Comparison of ENCODE assay signal across 13 mouse cellular contexts in the genomic region with DNA sequence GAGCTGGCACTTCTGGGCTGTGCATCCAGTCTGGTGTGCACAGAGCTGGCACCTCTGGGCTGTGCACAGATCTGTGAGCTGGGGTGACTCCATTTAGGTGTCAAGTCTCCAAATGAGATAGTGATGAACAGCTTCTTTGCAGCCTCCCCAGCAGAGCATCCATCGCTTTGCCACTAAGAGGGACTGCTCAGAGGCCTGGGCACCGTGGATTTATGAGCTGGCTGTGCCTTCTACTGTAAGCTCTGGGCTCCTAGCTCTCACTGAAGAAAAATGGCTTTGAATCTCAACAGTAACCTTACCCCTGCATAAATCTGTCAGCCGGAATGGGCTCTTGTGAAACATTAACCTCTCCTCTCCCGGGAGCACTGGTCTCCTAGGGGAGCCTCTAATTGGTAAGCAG. TPM values are rescaled to one million over a fixed set of nuclear protein-coding genes. Genes with fewer than 3 reads are reported as not detected.
DNase-seq lines count a peak whose midpoint lies in the region; ATAC-seq lines count a peak whose summit lies in the region.
"Had no signal": no experiment of that assay in that cellular context is flagged by ENCODE, and none has a peak within 500 bp of the region (broad histone marks: within the 10 kb centered on the region; RNA-seq: fewer than 3 reads in every experiment).

No protein-coding gene starts in this region.

- H3K27ac ChIP-seq in forebrain, embryonic 13.5 days = no peak overlapping the region
- no peak overlapping the region for H3K27ac ChIP-seq in forebrain, embryonic 11.5 days (ENCODE audit: low read depth, low read length)
- peak overlapping the region; percentile 84 for H3K27ac ChIP-seq in kidney, embryonic 16.5 days (ENCODE audit: low read length)
- peak overlapping the region; percentile 57 for H3K27ac ChIP-seq in neural tube, embryonic 12.5 days
- H3K27ac ChIP-seq: heart, embryonic 15.5 days; layer of hippocampus, adult 2 months had no signal

- WGBS in forebrain, embryonic 13.5 days = 64% methylated on average over 4 of the region's 4 CpGs
- WGBS in forebrain, embryonic 11.5 days = 71% methylated on average over 4 of the region's 4 CpGs
- 6% methylated on average over 4 of the region's 4 CpGs for WGBS in kidney, embryonic 16.5 days
- 5% methylated on average over 4 of the region's 4 CpGs for WGBS in neural tube, embryonic 12.5 days

- H3K9me3 ChIP-seq in forebrain, embryonic 13.5 days (replicated peaks) = no peaks in the 10 kb centered on the region
- H3K9me3 ChIP-seq in forebrain, embryonic 11.5 days (ENCODE audit: control insufficient read depth, low read length) = no peaks in the 10 kb centered on the region
- H3K9me3 ChIP-seq in kidney, embryonic 16.5 days (ENCODE audit: low read length) = no peaks in the 10 kb centered on the region
- H3K9me3 ChIP-seq in neural tube, embryonic 12.5 days = no peaks in the 10 kb centered on the region
- H3K9me3 ChIP-seq: heart, embryonic 15.5 days had no signal

- H3K4me3 ChIP-seq in forebrain, embryonic 13.5 days = no peak overlapping the region
- H3K4me3 ChIP-seq in forebrain, embryonic 11.5 days (ENCODE audit: low read depth, low read length) = no peak overlapping the region
- no peak overlapping the region for H3K4me3 ChIP-seq in kidney, embryonic 16.5 days (ENCODE audit: low read length)
- H3K4me3 ChIP-seq in neural tube, embryonic 12.5 days = no peak overlapping the region
- H3K4me3 ChIP-seq: heart, embryonic 15.5 days; layer of hippocampus, adult 2 months had no signal

- H3K27me3 ChIP-seq in forebrain, embryonic 13.5 days = no peaks in the 10 kb centered on the region
- no peaks in the 10 kb centered on the region for H3K27me3 ChIP-seq in forebrain, embryonic 11.5 days (ENCODE audit: control insufficient read depth, insufficient read depth, low read length)
- H3K27me3 ChIP-seq in kidney, embryonic 16.5 days (ENCODE audit: insufficient read depth, low read length) = no peaks in the 10 kb centered on the region
- H3K27me3 ChIP-seq in neural tube, embryonic 12.5 days (replicated peaks) = no peaks in the 10 kb centered on the region
- H3K27me3 ChIP-seq: heart, embryonic 15.5 days had no signal

- no peak for ATAC-seq in forebrain, embryonic 13.5 days
- no peak for ATAC-seq in forebrain, embryonic 11.5 days (replicated peaks; ENCODE audit: low FRiP score)
- ATAC-seq in kidney, embryonic 16.5 days (ENCODE audit: low FRiP score, low TSS enrichment) = peak; percentile 93
- ATAC-seq in neural tube, embryonic 12.5 days (ENCODE audit: low FRiP score, low read depth) = peak; percentile 88

- peaks cover 20% of the 10 kb centered on the region for H3K36me3 ChIP-seq in forebrain, embryonic 13.5 days (ENCODE audit: poor library complexity, severe bottlenecking)
- H3K36me3 ChIP-seq in forebrain, embryonic 11.5 days (ENCODE audit: control insufficient read depth, insufficient read depth, low read length) = no peaks in the 10 kb centered on the region
- H3K36me3 ChIP-seq in kidney, embryonic 16.5 days (ENCODE audit: insufficient read depth, low read length) = 0 out of 2 replicates have a peak, but pooled peaks cover 3% of the 10 kb centered on the region
- peaks cover 8% of the 10 kb centered on the region; the same call in 1 of the 2 replicates for H3K36me3 ChIP-seq in neural tube, embryonic 12.5 days

- peak overlapping the region; percentile 6; the same call in 1 of the 2 replicates for H3K9ac ChIP-seq in forebrain, embryonic 13.5 days
- no peak overlapping the region for H3K9ac ChIP-seq in forebrain, embryonic 11.5 days (ENCODE audit: low read length)
- H3K9ac ChIP-seq in kidney, embryonic 16.5 days (replicated peaks; ENCODE audit: low read length) = peak overlapping the region; percentile 12; the same call in 1 of the 2 replicates
- H3K9ac ChIP-seq in neural tube, embryonic 12.5 days = no peak overlapping the region
- H3K9ac ChIP-seq: heart, embryonic 15.5 days; lung, embryonic 14.5 days had no signal

- H3K4me1 ChIP-seq in forebrain, embryonic 13.5 days = no peaks in the 10 kb centered on the region
- no peaks in the 10 kb centered on the region for H3K4me1 ChIP-seq in forebrain, embryonic 11.5 days (replicated peaks; ENCODE audit: control insufficient read depth, insufficient read depth, low read length)
- H3K4me1 ChIP-seq in kidney, embryonic 16.5 days (ENCODE audit: insufficient read depth, low read length) = peaks cover 18% of the 10 kb centered on the region
- H3K4me1 ChIP-seq in neural tube, embryonic 12.5 days = peaks cover 14% of the 10 kb centered on the region
- H3K4me1 ChIP-seq: heart, embryonic 15.5 days had no signal

- no peak for DNase-seq in forebrain, embryonic 11.5 days (ENCODE audit: low spot score)
- peak; percentile 78 for DNase-seq in embryo, embryonic 11 days
- no peak for DNase-seq in lung, postnatal 14 days
- no peak for DNase-seq in thymus, adult 18-20 months
- DNase-seq in thymus, postnatal 10 days (ENCODE audit: low spot score in 2 of 2) = no peak
- DNase-seq: cerebellum, adult 9-10 months; lung, embryonic 14.5 days had no signal

- no peak overlapping the region for H3K4me2 ChIP-seq in forebrain, embryonic 13.5 days
- no peak overlapping the region for H3K4me2 ChIP-seq in forebrain, embryonic 11.5 days (ENCODE audit: low read depth, low read length, severe bottlenecking)
- H3K4me2 ChIP-seq in kidney, embryonic 16.5 days (replicated peaks; ENCODE audit: low read depth, low read length) = no peak overlapping the region
- H3K4me2 ChIP-seq in neural tube, embryonic 12.5 days (replicated peaks) = 0 out of 2 replicates have a peak overlapping the region, but pooled peaks have one; percentile 18
- H3K4me2 ChIP-seq: heart, embryonic 15.5 days; lung, embryonic 14.5 days; midbrain, embryonic 11.5 days had no signal

RNA-seq across cellular contexts. Expression of gene Ndc1, which starts 13.0 kb away (rescaled TPM):
- polyA plus RNA-seq in forebrain, embryonic 13.5 days (2015; fragmentation: Nextera tagmentation; extraction: Ambion mirVana) = 23.7 and 27.6 TPM in 2 replicates
- polyA plus RNA-seq in forebrain, embryonic 11.5 days (2014; fragmentation: Nextera tagmentation; extraction: Ambion mirVana) = 53.7 and 54.5 TPM in 2 replicates
- polyA plus RNA-seq in kidney, embryonic 16.5 days (2015; fragmentation: Nextera tagmentation; extraction: Ambion mirVana) = 36.5 and 39.7 TPM in 2 replicates
- polyA plus RNA-seq in neural tube, embryonic 12.5 days (2016; fragmentation: Nextera tagmentation; extraction: Ambion mirVana) = 26.7 and 27.1 TPM in 2 replicates

RNA-seq across cellular contexts. Expression of gene Yipf1, which starts 40.4 kb away (rescaled TPM):
- 45.8 and 51.1 TPM in 2 replicates for polyA plus RNA-seq in forebrain, embryonic 13.5 days (2015; fragmentation: Nextera tagmentation; extraction: Ambion mirVana)
- 35.6 and 40.8 TPM in 2 replicates for polyA plus RNA-seq in forebrain, embryonic 11.5 days (2014; fragmentation: Nextera tagmentation; extraction: Ambion mirVana)
- polyA plus RNA-seq in kidney, embryonic 16.5 days (2015; fragmentation: Nextera tagmentation; extraction: Ambion mirVana) = 54.7 and 57.3 TPM in 2 replicates
- polyA plus RNA-seq in neural tube, embryonic 12.5 days (2016; fragmentation: Nextera tagmentation; extraction: Ambion mirVana) = 48.9 and 50.5 TPM in 2 replicates

RNA-seq across cellular contexts. Expression of gene Dio1, which starts 47.6 kb away (rescaled TPM):
- polyA plus RNA-seq in forebrain, embryonic 13.5 days (2015; fragmentation: Nextera tagmentation; extraction: Ambion mirVana) = not detected in 2 replicates
- not detected in 2 replicates for polyA plus RNA-seq in forebrain, embryonic 11.5 days (2014; fragmentation: Nextera tagmentation; extraction: Ambion mirVana)
- polyA plus RNA-seq in kidney, embryonic 16.5 days (2015; fragmentation: Nextera tagmentation; extraction: Ambion mirVana) = 0.47 and 0.68 TPM in 2 replicates
- not detected in 2 replicates for polyA plus RNA-seq in neural tube, embryonic 12.5 days (2016; fragmentation: Nextera tagmentation; extraction: Ambion mirVana)
- polyA plus RNA-seq: heart, embryonic 15.5 days; lung, embryonic 14.5 days; midbrain, embryonic 11.5 days had no signal

Comparison
In these comparisons a context has a peak if more than half of its experiments do, and no peak if none do; other contexts are left out.
1. H3K9ac ChIP-seq: peak in forebrain, embryonic 13.5 days (single experiment) and kidney, embryonic 16.5 days (single experiment); none in forebrain, embryonic 11.5 days (single experiment) and neural tube, embryonic 12.5 days (single experiment).
2. ATAC-seq: peak in kidney, embryonic 16.5 days (single experiment) and neural tube, embryonic 12.5 days (single experiment); none in forebrain, embryonic 13.5 days (single experiment) and forebrain, embryonic 11.5 days (single experiment).
3. H3K27ac ChIP-seq: peak in kidney, embryonic 16.5 days (single experiment) and neural tube, embryonic 12.5 days (single experiment); none in forebrain, embryonic 13.5 days (single experiment) and forebrain, embryonic 11.5 days (single experiment).